Mouse (Mus musculus) liver, adult 2 months (tissue): ENCODE data around the gene Padi2. TPM values are rescaled to one million over a fixed set of nuclear protein-coding genes. Genes with fewer than 3 reads are reported as not detected.

Experiments used
- DNase-seq: peaks from one replicate; pipeline ENCODE4 v3.0.0-alpha.2; 2011; ENCODE audit warnings: low read depth, low spot score; ENCODE audit errors: extremely low read depth
- H3K27ac ChIP-seq: fragments of 200-500 bp; replicated peaks from 2 replicates; pipeline ENCODE4 v1.5.1; 2012; ENCODE audit warnings: low read depth, mild to moderate bottlenecking, control low read depth, inconsistent platforms, low read length; ENCODE audit not compliant: insufficient read depth
- H3K27me3 ChIP-seq: fragments of 200-500 bp; 2 replicates; pipeline ENCODE4 v1.6.1; 2012; ENCODE audit warnings: mild to moderate bottlenecking, moderate library complexity, low read length, inconsistent platforms; ENCODE audit not compliant: control insufficient read depth, insufficient read depth
- H3K36me3 ChIP-seq: fragments of 200-500 bp; 2 replicates; pipeline ENCODE4 v1.6.1; 2012; ENCODE audit warnings: low read length, inconsistent platforms; ENCODE audit not compliant: control insufficient read depth, insufficient read depth
- H3K4me1 ChIP-seq: fragments of 200-500 bp; 2 replicates; pipeline ENCODE4 v1.6.1; 2011; ENCODE audit warnings: low read length; ENCODE audit not compliant: control insufficient read depth, insufficient read depth
- H3K4me3 ChIP-seq: fragments of 200-500 bp; 2 replicates; pipeline ENCODE4 v1.5.1; 2011; ENCODE audit warnings: low read depth, mild to moderate bottlenecking, control low read depth, low read length, moderate library complexity; ENCODE audit not compliant: insufficient read depth
- H3K79me2 ChIP-seq: fragments of 200-500 bp; 2 replicates; pipeline ENCODE4 v1.6.1; 2012; ENCODE audit warnings: inconsistent platforms, mild to moderate bottlenecking, low read length, moderate library complexity; ENCODE audit not compliant: control insufficient read depth, insufficient read depth
- H3K9ac ChIP-seq: fragments of 200-500 bp; 2 replicates; pipeline ENCODE4 v1.6.1; 2012; ENCODE audit warnings: low read depth, mild to moderate bottlenecking, control low read depth, inconsistent platforms, low read length
- CTCF ChIP-seq: fragments of 200-500 bp; IDR thresholded peaks from 2 replicates; pipeline ENCODE4 v1.5.1; 2011; ENCODE audit warnings: low read depth, low read length, control low read depth
- POLR2A ChIP-seq: fragments of 200-500 bp; IDR thresholded peaks from 2 replicates; pipeline ENCODE4 v1.6.1; 2011; ENCODE audit warnings: low read length, control low read depth; ENCODE audit not compliant: insufficient read depth; ENCODE audit errors: extremely low read depth
- WGBS: fragments of 180-500 bp; shearing (Covaris S2); methylation state at CpG from one replicate; pipeline ENCODE4 v1.1.7; 2018; 5-methylcytosine and 5-hydroxymethylcytosine counted together
- polyA plus RNA-seq: library from polyadenylated mRNA; depleted of rRNA; stranded (reverse); fragments of >200 nt; gene quantifications from 2 replicates; pipeline ENCODE4 v1.2.3, GENCODE M21; 2012
- total RNA-seq: library from RNA; depleted of rRNA; stranded (reverse); fragments of >200 nt; gene quantifications from 2 replicates; pipeline ENCODE4 v1.2.3, GENCODE M21; 2014

Gene Padi2
- total and polyA plus RNA-seq, 2 experiments, result 0.09 to 0.21 TPM

DNA sequence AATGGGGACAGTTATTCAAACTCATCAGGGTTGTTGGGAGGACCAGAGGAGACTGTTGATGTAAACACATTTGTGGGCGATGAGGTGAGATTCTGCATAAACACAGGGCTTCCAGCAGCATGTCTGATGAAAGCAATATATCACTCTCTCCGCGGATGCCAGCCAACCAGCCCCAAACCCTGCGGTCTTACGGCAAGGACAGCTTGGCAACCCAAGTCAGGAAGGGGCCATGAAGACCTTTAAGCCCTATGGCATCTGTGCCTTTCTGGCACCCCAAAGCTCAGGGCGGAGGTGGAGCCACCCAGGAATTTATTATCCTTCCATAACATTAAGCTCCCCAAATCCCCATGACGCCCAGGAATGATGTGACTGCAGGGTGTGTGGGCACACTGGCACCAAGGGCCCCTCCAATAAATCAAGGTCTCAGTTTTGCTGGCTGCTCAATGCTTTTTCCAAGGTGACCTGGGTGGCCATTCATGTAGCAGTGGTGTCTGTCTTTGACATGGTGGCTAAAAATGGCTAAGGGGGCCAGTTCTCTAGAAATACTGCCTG is 53.1 kb downstream of the Padi2 start:
- Histone ChIP-seq H3K4me1 (peaks cover 17% of the 10 kb centered on the region), H3K27ac (no peak overlapping the region), H3K79me2 (peaks cover 13% of the 10 kb centered on the region; the same call in 1 of the 2 replicates), H3K9ac (no peak overlapping the region), H3K27me3 (no peaks in the 10 kb centered on the region), H3K36me3 (no peaks in the 10 kb centered on the region), H3K4me3 (no peak overlapping the region)
- no peak for DNase-seq
- TF ChIP-seq POLR2A, result no peak
- TF ChIP-seq CTCF, result no peak
- WGBS, result 88% methylated on average over 7 of the region's 7 CpGs

DNA sequence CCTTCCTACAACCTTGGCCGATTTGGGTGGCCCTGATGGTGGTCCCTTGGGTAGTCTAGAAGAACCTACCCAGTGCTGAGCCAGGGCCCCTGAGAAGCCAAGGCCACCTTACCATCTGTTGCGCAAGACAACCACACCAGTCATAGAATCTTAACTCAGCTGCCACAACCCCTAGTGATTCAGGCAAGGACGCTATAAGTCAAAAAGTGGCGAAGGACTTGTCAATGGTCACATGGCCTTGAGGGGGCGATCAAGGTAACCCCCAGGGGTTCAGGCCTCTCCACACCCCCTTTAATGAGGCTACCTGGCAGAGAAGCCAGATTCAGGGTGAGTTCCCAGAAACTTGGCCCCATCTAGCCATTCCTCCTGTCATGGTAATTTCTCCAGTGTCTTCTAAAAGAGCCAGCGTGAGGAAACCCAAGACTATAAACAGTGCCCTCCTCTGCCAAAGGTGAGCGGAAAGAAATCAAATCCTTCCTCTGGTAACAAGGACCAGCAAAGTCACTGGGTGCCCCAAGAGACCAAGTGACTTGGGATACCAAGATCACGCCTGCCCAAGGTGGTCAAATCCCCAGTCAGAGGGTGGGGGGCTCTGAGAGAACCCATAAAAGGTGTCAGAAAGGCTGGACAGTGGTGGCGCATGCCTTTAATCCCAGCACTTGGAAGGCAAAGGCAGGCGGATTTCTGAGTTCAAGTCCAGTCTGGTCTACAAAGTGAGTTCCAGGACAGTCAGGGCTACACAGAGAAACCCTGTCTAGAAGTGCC is 53.8 kb downstream of the Padi2 start:
- no peaks in the 10 kb centered on the region for H3K36me3 ChIP-seq
- WGBS, result 92% methylated on average over 10 of the region's 10 CpGs
- no peak overlapping the region for H3K27ac ChIP-seq
- H3K9ac ChIP-seq, result no peak overlapping the region
- no peak overlapping the region for H3K4me3 ChIP-seq
- TF ChIP-seq CTCF (no peak), POLR2A (no peak)
- H3K4me1 ChIP-seq, result peaks cover 17% of the 10 kb centered on the region
- no peaks in the 10 kb centered on the region for H3K27me3 ChIP-seq
- peaks cover 20% of the 10 kb centered on the region; the same call in 1 of the 2 replicates for H3K79me2 ChIP-seq
- DNase-seq, result no peak

DNA sequence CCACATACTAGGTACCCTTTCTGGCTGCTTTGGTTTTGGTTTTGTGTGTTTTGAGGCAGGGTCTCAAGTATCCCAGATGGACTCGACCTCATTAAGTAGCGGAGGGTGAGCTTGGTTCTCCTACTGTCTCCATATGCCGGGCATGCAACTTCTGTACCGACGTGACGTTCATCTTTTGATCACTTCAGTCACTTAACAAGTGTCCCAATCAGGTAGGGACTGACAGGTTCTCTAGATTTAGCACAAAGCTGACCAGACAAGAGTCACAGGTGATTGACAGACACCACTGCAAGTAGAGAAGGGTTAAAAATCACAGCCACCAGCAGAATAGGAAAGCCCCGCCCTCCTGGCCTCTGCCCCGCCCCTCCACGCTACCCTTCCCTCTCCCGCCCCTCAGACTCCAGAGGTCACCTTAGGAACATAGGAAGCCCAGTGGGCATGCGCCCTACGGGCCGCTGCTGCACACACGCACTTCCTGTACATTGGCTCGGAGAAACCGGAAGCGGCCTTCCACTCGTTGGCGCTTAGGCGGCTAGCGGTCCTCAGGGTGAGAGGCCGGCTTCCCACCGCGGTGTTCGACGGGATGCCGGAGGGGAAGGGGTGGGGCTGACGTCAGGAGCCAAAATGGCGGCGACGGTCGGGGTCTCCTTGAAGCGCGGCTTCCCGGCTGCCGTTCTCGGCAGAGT is 54.8 kb downstream of the Padi2 start, which contains the start of gene Sdhb:
Sdhb (plus strand) TSS at position 423 of the 686 bp plus-strand sequence.
- H3K27ac ChIP-seq, result peak within 1 kb of the TSS; percentile 96
- peak; percentile 98 for DNase-seq
- no peaks in the 10 kb centered on the region for H3K27me3 ChIP-seq
- WGBS, result 2% methylated on average over 37 of the region's 37 CpGs
- H3K4me1 ChIP-seq, result peaks cover 17% of the 10 kb centered on the region
- peak within 1 kb of the TSS; percentile 94 for H3K9ac ChIP-seq
- no peaks in the 10 kb centered on the region for H3K36me3 ChIP-seq
- peaks cover 23% of the 10 kb centered on the region; the same call in 1 of the 2 replicates for H3K79me2 ChIP-seq
- TF ChIP-seq CTCF, result no peak
- peak; percentile 66; the same call in 1 of the 2 replicates for TF ChIP-seq POLR2A
- H3K4me3 ChIP-seq, result peak within 1 kb of the TSS; percentile 98

DNA sequence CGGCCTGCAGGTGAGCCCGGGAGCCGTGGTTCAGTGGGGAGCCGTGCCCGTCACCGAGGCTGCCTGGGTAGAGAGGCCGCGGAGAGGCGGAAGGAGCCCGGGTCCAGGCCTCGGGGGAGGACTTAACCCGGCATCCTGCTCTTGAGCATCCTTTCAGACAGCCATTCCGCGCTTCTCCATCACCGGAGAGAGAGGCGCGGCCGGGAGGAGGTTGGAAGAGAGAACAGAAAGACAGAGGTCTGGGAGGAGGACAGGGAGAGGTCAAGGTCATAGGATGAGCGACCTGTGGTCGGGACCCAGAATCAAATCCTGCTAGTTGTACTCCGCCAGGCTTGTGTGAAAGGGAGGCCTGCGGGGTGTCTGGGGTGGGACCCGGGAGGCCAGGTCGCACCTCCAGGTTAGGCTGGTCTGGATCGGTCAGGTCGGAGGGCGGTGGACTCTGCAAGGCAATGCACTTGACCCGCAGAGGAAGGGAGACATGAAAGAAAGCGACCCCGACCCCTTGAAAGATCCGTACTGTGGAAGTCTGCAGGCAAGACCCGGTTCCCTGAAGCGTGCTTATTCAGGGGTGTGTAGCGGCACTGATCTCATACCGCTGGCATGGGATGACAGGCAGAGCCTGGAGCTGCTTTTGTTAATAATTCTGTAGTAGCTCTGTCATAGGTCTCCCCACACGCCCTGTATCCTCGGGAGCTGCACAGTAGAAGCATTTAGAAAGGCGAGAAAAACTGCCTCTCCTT is 55.5 kb downstream of the Padi2 start:
- under 1% methylated on average over 38 of the region's 38 CpGs for WGBS
- TF ChIP-seq CTCF (no peak), POLR2A (no peak)
- no peaks in the 10 kb centered on the region for H3K27me3 ChIP-seq
- peak overlapping the region; percentile 98 for H3K4me3 ChIP-seq
- peak overlapping the region; percentile 96 for H3K27ac ChIP-seq
- H3K4me1 ChIP-seq, result peaks cover 17% of the 10 kb centered on the region
- DNase-seq, result peak; percentile 32
- H3K79me2 ChIP-seq, result peaks cover 26% of the 10 kb centered on the region; the same call in 1 of the 2 replicates
- H3K9ac ChIP-seq, result peak overlapping the region; percentile 94
- H3K36me3 ChIP-seq, result peaks cover 4% of the 10 kb centered on the region; the same call in 1 of the 2 replicates

DNA sequence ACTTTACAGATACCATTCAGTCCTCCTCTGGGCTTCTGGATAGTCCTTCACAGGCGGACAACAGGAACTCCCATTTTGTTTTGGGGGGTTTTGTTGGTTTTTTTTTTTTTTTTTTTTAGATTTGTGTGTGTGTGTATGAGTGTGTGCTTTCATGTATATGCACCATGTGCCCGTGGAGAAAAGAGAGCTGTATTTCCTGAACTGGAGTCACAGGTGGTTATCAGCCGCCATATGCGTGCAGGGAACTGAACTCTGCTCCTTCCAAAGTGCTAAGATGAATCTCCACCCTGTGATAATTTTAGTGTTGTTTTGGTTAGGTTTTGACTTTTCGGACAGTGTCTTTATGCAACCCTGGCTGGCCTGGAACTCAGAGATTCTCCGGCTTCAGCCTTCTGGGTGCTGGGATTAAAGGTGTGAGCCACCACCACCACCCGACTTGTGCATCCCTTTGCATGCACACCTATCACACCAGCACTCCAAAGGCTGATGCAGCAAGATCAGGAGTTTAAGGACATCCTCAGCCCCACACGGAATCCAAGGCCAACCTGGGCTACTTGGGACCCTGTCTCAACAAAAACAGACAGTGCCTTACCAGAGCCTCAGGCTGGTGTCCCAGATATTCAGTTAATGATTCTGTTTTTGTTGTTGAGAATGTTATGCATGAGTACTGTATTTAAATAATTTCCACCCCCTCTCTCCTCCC is 56.2 kb downstream of the Padi2 start:
- 17% methylated on average over 8 of the region's 8 CpGs for WGBS
- H3K9ac ChIP-seq, result peak overlapping the region; percentile 94
- TF ChIP-seq CTCF (no peak), POLR2A (no peak)
- DNase-seq, result peak; percentile 73
- H3K4me3 ChIP-seq, result peak overlapping the region; percentile 98
- peaks cover 26% of the 10 kb centered on the region; the same call in 1 of the 2 replicates for H3K79me2 ChIP-seq
- H3K36me3 ChIP-seq, result peaks cover 8% of the 10 kb centered on the region; the same call in 1 of the 2 replicates
- peak overlapping the region; percentile 96 for H3K27ac ChIP-seq
- H3K27me3 ChIP-seq, result no peaks in the 10 kb centered on the region
- H3K4me1 ChIP-seq, result peaks cover 15% of the 10 kb centered on the region
